Mouse (Mus musculus): ENCODE measurements around the gene Olfr671. TPM values are rescaled to one million over a fixed set of nuclear protein-coding genes. Genes with fewer than 3 reads are reported as not detected.
"Not testable (repeated sequence)": the region's sequence is repeated elsewhere in the genome, so short reads cannot be mapped to it uniquely, and the experiment has no call there.

The Olfr671 gene
- polyA plus RNA-seq (2015; fragmentation: Nextera tagmentation; extraction: Ambion mirVana) = not detected in 2 replicates

- Histone ChIP-seq H3K36me3 (no peaks in the 10 kb centered on the region), H3K4me2 (no peak within 1 kb of the TSS), H3K9me3 (no peaks in the 10 kb centered on the region; the same call in 1 of the 2 replicates), H3K9ac (no peak within 1 kb of the TSS), H3K4me1 (no peaks in the 10 kb centered on the region), H3K4me3 (no peak within 1 kb of the TSS), H3K27me3 (no peaks in the 10 kb centered on the region), H3K27ac (no peak within 1 kb of the TSS)
- no peak for ATAC-seq (ENCODE audit: insufficient number of reproducible peaks, insufficient read depth, low FRiP score, low TSS enrichment, low read depth)
- WGBS = 80% methylated on average over 1 of the region's 1 CpGs
These were observed at the start of gene Olfr671 for GRCm38 (mm10) chr7:104979026-104979425. Gene Olfr671 (minus strand): TSS chr7:104979126.

- H3K27ac ChIP-seq = peak within 1 kb of the TSS; percentile 60
- no peak within 1 kb of the TSS for H3K4me2 ChIP-seq
- 0 out of 2 replicates have a peak, but pooled peaks cover 3% of the 10 kb centered on the region for H3K4me1 ChIP-seq
- no peaks in the 10 kb centered on the region for H3K27me3 ChIP-seq
- H3K36me3 ChIP-seq = no peaks in the 10 kb centered on the region
- no peak for ATAC-seq (ENCODE audit: insufficient number of reproducible peaks, insufficient read depth, low FRiP score, low TSS enrichment, low read depth)
- no peak within 1 kb of the TSS for H3K4me3 ChIP-seq
- no peak within 1 kb of the TSS for H3K9ac ChIP-seq
- WGBS = 35% methylated on average over 1 of the region's 1 CpGs
- H3K9me3 ChIP-seq = no peaks in the 10 kb centered on the region
These were observed 49.4 kb upstream of the Olfr671 start, which contains the start of gene Olfr675 for GRCm38 (mm10) chr7:105028360-105028759. Gene Olfr675 (minus strand): TSS chr7:105028460.

DNA sequence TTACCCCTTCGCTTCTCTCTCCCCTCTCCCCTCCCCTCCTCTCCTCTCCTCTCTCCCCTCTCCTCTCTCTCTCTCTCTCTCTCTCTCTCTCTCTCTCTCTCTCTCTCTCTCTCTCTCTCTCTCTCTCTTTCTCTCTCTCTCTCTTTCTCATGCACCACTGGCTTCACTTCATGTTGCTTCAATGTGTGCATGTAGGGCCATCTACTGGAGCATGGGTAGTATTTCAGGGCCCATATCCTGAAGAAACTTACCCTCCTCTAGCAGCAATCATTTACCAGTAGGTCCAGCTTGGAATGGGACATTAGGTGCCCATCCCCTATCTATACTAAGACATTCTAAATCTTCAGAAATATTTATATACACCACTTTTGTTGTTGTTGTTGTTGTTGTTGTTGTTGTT is 43.6 kb upstream of the Olfr671 start:
- no peak for ATAC-seq (ENCODE audit: insufficient number of reproducible peaks, insufficient read depth, low FRiP score, low TSS enrichment, low read depth)
- WGBS = 36% methylated on average over 1 of the region's 1 CpGs

GRCm38 (mm10) chr7:105001929-105002328 is 23.0 kb upstream of the Olfr671 start, which contains the start of gene Olfr672:
Gene Olfr672 (minus strand): TSS chr7:105002029.
- Histone ChIP-seq H3K27ac (no peak within 1 kb of the TSS), H3K9ac (no peak within 1 kb of the TSS), H3K4me1 (no peaks in the 10 kb centered on the region), H3K4me2 (no peak within 1 kb of the TSS), H3K9me3 (no peaks in the 10 kb centered on the region), H3K36me3 (no peaks in the 10 kb centered on the region), H3K4me3 (no peak within 1 kb of the TSS), H3K27me3 (no peaks in the 10 kb centered on the region)
- ATAC-seq (ENCODE audit: insufficient number of reproducible peaks, insufficient read depth, low FRiP score, low TSS enrichment, low read depth) = no peak

More for the DNA sequence above, 43.6 kb upstream of the Olfr671 start:
- Histone ChIP-seq H3K9me3 (no peaks in the 10 kb centered on the region), H3K9ac (no peak overlapping the region), H3K4me2 (no peak overlapping the region), H3K4me3 (no peak overlapping the region), H3K4me1 (no peaks in the 10 kb centered on the region), H3K27me3 (no peaks in the 10 kb centered on the region), H3K36me3 (no peaks in the 10 kb centered on the region), H3K27ac (no peak overlapping the region)

- H3K4me2 ChIP-seq; ATAC-seq (ENCODE audit: insufficient number of reproducible peaks, insufficient read depth, low FRiP score, low TSS enrichment, low read depth); H3K27me3 ChIP-seq; H3K4me1 ChIP-seq; H3K36me3 ChIP-seq; H3K27ac ChIP-seq; H3K9ac ChIP-seq; H3K4me3 ChIP-seq; H3K9me3 ChIP-seq: not testable (repeated sequence)
- 64% methylated on average over 2 of the region's 2 CpGs for WGBS
These were observed 6.4 kb downstream of the Olfr671 start for GRCm38 (mm10) chr7:104972507-104972906.

GRCm38 (mm10) chr7:104962520-104962919 is 16.4 kb downstream of the Olfr671 start, which contains the start of gene Olfr670:
Gene Olfr670 (minus strand): TSS chr7:104962620.
- ATAC-seq (ENCODE audit: insufficient number of reproducible peaks, insufficient read depth, low FRiP score, low TSS enrichment, low read depth) = no peak

DNA sequence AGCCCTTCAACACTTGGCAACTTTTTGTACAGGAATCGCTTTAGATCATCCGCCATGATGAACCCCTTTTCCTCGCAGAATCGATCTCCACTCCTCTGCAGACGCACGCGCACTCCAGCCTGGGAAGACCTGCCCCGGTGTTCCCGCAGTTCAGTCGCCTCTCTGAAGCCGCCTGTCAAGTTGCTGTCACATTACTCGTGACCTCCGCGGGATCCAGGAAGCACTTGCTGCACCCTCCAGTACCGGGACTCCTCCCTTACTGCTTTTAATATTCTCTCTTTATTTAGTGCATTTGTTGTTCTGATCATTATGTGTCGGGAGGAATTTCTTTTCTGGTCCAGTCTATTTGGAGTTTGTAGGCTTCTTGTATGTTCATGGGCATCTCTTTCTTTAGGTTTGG is 28.7 kb downstream of the Olfr671 start:
- H3K9me3 ChIP-seq; H3K4me1 ChIP-seq; H3K9ac ChIP-seq; ATAC-seq (ENCODE audit: insufficient number of reproducible peaks, insufficient read depth, low FRiP score, low TSS enrichment, low read depth); H3K4me2 ChIP-seq; H3K36me3 ChIP-seq; H3K27me3 ChIP-seq; H3K27ac ChIP-seq; H3K4me3 ChIP-seq: not testable (repeated sequence)
- 93% methylated on average over 16 of the region's 16 CpGs for WGBS

More at GRCm38 (mm10) chr7:104962520-104962919, 16.4 kb downstream of the Olfr671 start, which contains the start of gene Olfr670:
- 0 out of 2 replicates have a peak, but pooled peaks cover 3% of the 10 kb centered on the region for H3K9me3 ChIP-seq
- H3K4me3 ChIP-seq = no peak within 1 kb of the TSS
- H3K36me3 ChIP-seq = no peaks in the 10 kb centered on the region
- H3K9ac ChIP-seq = no peak within 1 kb of the TSS
- WGBS = 42% methylated on average over 1 of the region's 1 CpGs
- H3K27me3 ChIP-seq = no peaks in the 10 kb centered on the region
- H3K27ac ChIP-seq = no peak within 1 kb of the TSS
- H3K4me2 ChIP-seq = no peak within 1 kb of the TSS
- H3K4me1 ChIP-seq = no peaks in the 10 kb centered on the region

DNA sequence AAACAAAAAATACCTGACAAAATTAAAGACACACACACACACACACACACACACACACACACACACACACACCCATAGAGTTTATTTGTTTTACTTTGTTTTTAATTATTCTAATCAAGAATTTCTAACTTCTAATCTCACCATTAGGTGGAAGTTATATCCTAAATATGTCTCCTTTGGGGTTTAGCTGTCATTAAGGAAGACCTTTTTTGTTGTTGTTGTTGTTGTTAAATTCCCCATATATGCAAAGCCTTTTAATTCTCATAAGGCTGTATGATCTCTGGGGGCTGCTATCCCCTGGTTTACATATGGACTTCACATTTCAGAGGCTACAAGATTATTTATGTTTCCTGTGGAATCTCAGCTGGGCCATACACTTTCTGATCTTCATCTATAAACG is 45.0 kb downstream of the Olfr671 start, which contains the start of gene Olfr669:
TSS of gene Olfr669 (plus strand) at position 301 of the 400 bp plus-strand sequence.
- Histone ChIP-seq H3K36me3 (no peaks in the 10 kb centered on the region), H3K9me3 (no peaks in the 10 kb centered on the region), H3K9ac (no peak within 1 kb of the TSS), H3K27ac (no peak within 1 kb of the TSS), H3K4me2 (no peak within 1 kb of the TSS), H3K27me3 (no peaks in the 10 kb centered on the region), H3K4me1 (no peaks in the 10 kb centered on the region), H3K4me3 (no peak within 1 kb of the TSS)
- WGBS = 76% methylated on average over 1 of the region's 1 CpGs
- ATAC-seq (ENCODE audit: insufficient number of reproducible peaks, insufficient read depth, low FRiP score, low TSS enrichment, low read depth) = no peak

DNA sequence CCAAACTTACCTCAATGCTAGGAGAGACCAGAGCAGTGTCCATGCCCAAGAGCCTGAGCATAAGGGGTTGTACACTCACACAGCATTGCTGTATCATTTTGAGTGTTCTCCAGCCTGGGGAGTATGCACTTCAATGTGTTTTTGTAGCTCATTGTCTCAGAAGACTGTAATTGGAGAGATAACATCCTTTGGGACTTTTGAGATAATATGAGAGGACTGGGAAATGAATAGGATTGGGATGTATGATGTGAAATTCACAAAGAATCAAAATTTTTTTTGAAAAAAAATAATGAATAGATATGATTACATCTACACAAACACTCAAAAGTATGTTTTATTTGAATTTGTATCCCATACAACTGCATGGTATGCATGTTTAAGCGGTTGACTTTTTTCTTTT is 51.0 kb downstream of the Olfr671 start, which contains the start of gene Olfr668:
TSS of gene Olfr668 (minus strand) at position 101 of the 400 bp plus-strand sequence.
- no peak within 1 kb of the TSS for H3K9ac ChIP-seq
- H3K36me3 ChIP-seq = no peaks in the 10 kb centered on the region
- no peak within 1 kb of the TSS for H3K4me2 ChIP-seq
- no peak within 1 kb of the TSS for H3K27ac ChIP-seq
- H3K9me3 ChIP-seq = no peaks in the 10 kb centered on the region
- no peak within 1 kb of the TSS for H3K4me3 ChIP-seq
- no peaks in the 10 kb centered on the region for H3K27me3 ChIP-seq
- WGBS = 85% methylated on average over 1 of the region's 1 CpGs
- no peaks in the 10 kb centered on the region for H3K4me1 ChIP-seq
- no peak for ATAC-seq (ENCODE audit: insufficient number of reproducible peaks, insufficient read depth, low FRiP score, low TSS enrichment, low read depth)

Other genes starting within 250 kb of the Olfr671 start
- not detected in 2 replicates for gene Usp17le, start 201.7 kb downstream of the Olfr671 start, polyA plus RNA-seq (2015; fragmentation: Nextera tagmentation; extraction: Ambion mirVana)
- gene Usp17lb, start 136.5 kb downstream of the Olfr671 start, polyA plus RNA-seq (2015; fragmentation: Nextera tagmentation; extraction: Ambion mirVana) = not detected in 2 replicates
- 0.10 TPM in 1 of 2 replicates, not detected in the other for gene Usp17la, start 122.1 kb downstream of the Olfr671 start, polyA plus RNA-seq (2015; fragmentation: Nextera tagmentation; extraction: Ambion mirVana)
- not detected in 2 replicates for gene Olfr665, start 101.1 kb downstream of the Olfr671 start, polyA plus RNA-seq (2015; fragmentation: Nextera tagmentation; extraction: Ambion mirVana)
- 0.17 TPM in 1 of 2 replicates, not detected in the other for gene Olfr666, start 83.2 kb downstream of the Olfr671 start, polyA plus RNA-seq (2015; fragmentation: Nextera tagmentation; extraction: Ambion mirVana)
- gene Olfr667, start 57.6 kb downstream of the Olfr671 start, polyA plus RNA-seq (2015; fragmentation: Nextera tagmentation; extraction: Ambion mirVana) = not detected in 2 replicates
- gene Olfr668, start 51.1 kb downstream of the Olfr671 start, polyA plus RNA-seq (2015; fragmentation: Nextera tagmentation; extraction: Ambion mirVana) = not detected in 2 replicates
- not detected in 2 replicates for gene Olfr669, start 44.9 kb downstream of the Olfr671 start, polyA plus RNA-seq (2015; fragmentation: Nextera tagmentation; extraction: Ambion mirVana)
- not detected in 2 replicates for gene Olfr670, start 16.5 kb downstream of the Olfr671 start, polyA plus RNA-seq (2015; fragmentation: Nextera tagmentation; extraction: Ambion mirVana)
- gene Olfr672, start 22.9 kb upstream of the Olfr671 start, polyA plus RNA-seq (2015; fragmentation: Nextera tagmentation; extraction: Ambion mirVana) = 0.21 TPM in 1 of 2 replicates, not detected in the other
- gene Olfr675, start 49.3 kb upstream of the Olfr671 start, polyA plus RNA-seq (2015; fragmentation: Nextera tagmentation; extraction: Ambion mirVana) = not detected in 2 replicates
- gene Olfr676, start 53.6 kb upstream of the Olfr671 start, polyA plus RNA-seq (2015; fragmentation: Nextera tagmentation; extraction: Ambion mirVana) = not detected in 2 replicates
- gene Olfr677, start 72.2 kb upstream of the Olfr671 start, polyA plus RNA-seq (2015; fragmentation: Nextera tagmentation; extraction: Ambion mirVana) = not detected in 2 replicates
- 0.08 TPM in 1 of 2 replicates, not detected in the other for gene Olfr678, start 85.3 kb upstream of the Olfr671 start, polyA plus RNA-seq (2015; fragmentation: Nextera tagmentation; extraction: Ambion mirVana)
- gene Olfr679, start 102.1 kb upstream of the Olfr671 start, polyA plus RNA-seq (2015; fragmentation: Nextera tagmentation; extraction: Ambion mirVana) = 0.45 TPM in 1 of 2 replicates, not detected in the other
- gene Olfr680-ps1, start 113.7 kb upstream of the Olfr671 start, polyA plus RNA-seq (2015; fragmentation: Nextera tagmentation; extraction: Ambion mirVana) = not detected in 2 replicates
- not detected in 2 replicates for gene Olfr681, start 137.7 kb upstream of the Olfr671 start, polyA plus RNA-seq (2015; fragmentation: Nextera tagmentation; extraction: Ambion mirVana)
- 0.27 TPM in 1 of 2 replicates, not detected in the other for gene Olfr683, start 167.9 kb upstream of the Olfr671 start, polyA plus RNA-seq (2015; fragmentation: Nextera tagmentation; extraction: Ambion mirVana)
- not detected in 2 replicates for gene Olfr684, start 184.5 kb upstream of the Olfr671 start, polyA plus RNA-seq (2015; fragmentation: Nextera tagmentation; extraction: Ambion mirVana)
- gene Olfr685, start 206.9 kb upstream of the Olfr671 start, polyA plus RNA-seq (2015; fragmentation: Nextera tagmentation; extraction: Ambion mirVana) = 0.13 TPM in 1 of 2 replicates, not detected in the other
- not detected in 2 replicates for gene Olfr686, start 228.4 kb upstream of the Olfr671 start, polyA plus RNA-seq (2015; fragmentation: Nextera tagmentation; extraction: Ambion mirVana)

Data from embryonic facial prominence, embryonic 13.5 days (tissue).